Mouse (Mus musculus) hindbrain, postnatal 0 days (tissue): ENCODE measurements around the gene Cyb5d1. TPM values are rescaled to one million over a fixed set of nuclear protein-coding genes. Genes with fewer than 3 reads are reported as not detected.
A peak's percentile ranks its signal among the peaks of the same experiment; 100 is the strongest.

Experiments used
- ATAC-seq: fragments of 200-750 bp; cut with Nextera tagmentation; 2 replicates; pipeline ENCODE4 v1.8.0; 2017; ENCODE audit warnings: mild to moderate bottlenecking, moderate TSS enrichment, moderate library complexity
- DNase-seq: peaks from one replicate; pipeline ENCODE4 v3.0.0-alpha.2; 2015; ENCODE audit warnings: low spot score
- H3K27ac ChIP-seq: fragments of 300-500 bp; sonication (generic); 2 replicates; pipeline ENCODE4 v1.5.1; 2014; ENCODE audit warnings: mild to moderate bottlenecking
- H3K27me3 ChIP-seq: fragments of 300-500 bp; sonication (generic); 2 replicates; pipeline ENCODE4 v1.6.1; 2014; ENCODE audit warnings: low read length, mixed read lengths; ENCODE audit not compliant: insufficient read depth
- H3K36me3 ChIP-seq: fragments of 300-500 bp; sonication (generic); 2 replicates; pipeline ENCODE4 v1.6.1; 2014; ENCODE audit warnings: low read length, mixed read lengths; ENCODE audit not compliant: insufficient read depth
- H3K4me1 ChIP-seq: fragments of 300-500 bp; sonication (generic); 2 replicates; pipeline ENCODE4 v1.6.1; 2014; ENCODE audit warnings: antibody characterized with exemption, low read length, mixed read lengths; ENCODE audit not compliant: insufficient read depth
- H3K4me2 ChIP-seq: fragments of 300-500 bp; sonication (generic); 2 replicates; pipeline ENCODE4 v1.6.1; 2014; ENCODE audit warnings: low read depth, mild to moderate bottlenecking, low read length, moderate library complexity, mixed read lengths
- H3K4me3 ChIP-seq: fragments of 300-500 bp; sonication (generic); 2 replicates; pipeline ENCODE4 v1.5.1; 2014; ENCODE audit warnings: low read length
- H3K9ac ChIP-seq: fragments of 300-500 bp; sonication (generic); replicated peaks from 2 replicates; pipeline ENCODE4 v1.6.1; 2014; ENCODE audit warnings: mild to moderate bottlenecking, low read length, moderate library complexity, mixed read lengths
- H3K9me3 ChIP-seq: fragments of 300-500 bp; sonication (generic); 2 replicates; pipeline ENCODE4 v1.6.1; 2016; ENCODE audit warnings: low read length, mixed read lengths
- CTCF ChIP-seq: IDR thresholded peaks from 2 replicates; pipeline ENCODE4 v1.5.1; 2016; ENCODE audit warnings: antibody characterized with exemption, control low read depth, low read depth
- WGBS: fragments of 180-500 bp; shearing (Covaris S2); extraction: QIAGEN DNeasy Blood & Tissue Kit; methylation state at CpG from one replicate; pipeline ENCODE4 v1.1.7; 2014; 5-methylcytosine and 5-hydroxymethylcytosine counted together
- polyA plus RNA-seq: library from polyadenylated mRNA; unstranded; fragments of >200 nt; fragmentation: Nextera tagmentation; extraction: Ambion mirVana; gene quantifications from 2 replicates; pipeline ENCODE4 v1.2.1, GENCODE M21; 2015
- total RNA-seq: library from RNA; depleted of rRNA; stranded (reverse); fragments of >200 nt; gene quantifications from 2 replicates; pipeline ENCODE4 v1.2.3, GENCODE M21; 2014

The Cyb5d1 gene
- total and polyA plus RNA-seq, 2 experiments from 2014 or later: 18.5 to 21.8 TPM

DNA sequence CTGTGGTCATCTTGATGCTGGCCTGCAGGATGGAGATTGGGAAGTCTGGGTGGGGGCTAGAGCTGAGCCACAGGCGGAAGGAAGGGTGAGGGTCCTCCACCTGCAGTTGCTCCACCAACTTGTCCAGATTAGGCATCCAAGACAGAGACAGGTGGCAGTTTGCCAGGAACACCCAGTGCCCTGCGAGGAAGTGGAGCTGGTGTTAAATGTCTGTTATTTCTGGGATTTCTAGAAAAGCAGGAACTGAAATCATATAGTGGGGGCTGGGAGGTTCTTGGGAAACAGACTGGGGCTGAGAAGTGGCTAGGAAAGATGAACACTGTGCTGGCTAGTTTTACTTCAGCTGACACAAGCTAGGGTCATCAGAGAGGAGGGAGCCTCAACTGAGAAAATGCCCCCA lies 33.9 kb upstream of the Cyb5d1 start:
- DNase-seq (peak; percentile 23), ATAC-seq (no peak)
- Histone ChIP-seq H3K9ac (no peak overlapping the region), H3K36me3 (no peaks in the 10 kb centered on the region), H3K4me3 (no peak overlapping the region), H3K27me3 (no peaks in the 10 kb centered on the region), H3K4me2 (no peak overlapping the region), H3K9me3 (no peaks in the 10 kb centered on the region), H3K4me1 (no peaks in the 10 kb centered on the region), H3K27ac (no peak overlapping the region)
- TF ChIP-seq CTCF: no peak
- WGBS: 31% methylated on average over 2 of the region's 2 CpGs

DNA sequence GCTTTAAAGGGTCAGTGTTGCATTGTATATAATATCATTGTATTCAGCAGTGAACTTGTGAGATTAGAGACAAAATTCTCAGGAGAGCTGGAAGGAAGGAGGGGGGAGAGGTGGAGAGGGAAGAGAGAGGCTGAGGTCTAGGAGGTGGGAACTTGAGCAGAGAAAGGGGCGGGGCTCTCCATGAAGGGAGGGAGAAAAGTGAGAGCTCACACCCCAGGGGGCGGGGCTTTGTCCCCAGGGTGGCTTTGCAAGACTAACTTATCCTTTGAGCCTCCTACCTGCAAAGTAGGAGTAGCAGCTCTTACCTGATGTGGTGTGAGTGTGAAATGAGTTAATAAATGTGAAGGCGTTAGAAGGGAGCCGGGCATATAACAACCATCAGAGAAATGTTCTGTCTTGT lies 33.3 kb upstream of the Cyb5d1 start:
- DNase-seq (no peak), ATAC-seq (no peak)
- TF ChIP-seq CTCF: no peak
- Histone ChIP-seq H3K4me3 (no peak overlapping the region), H3K4me1 (no peaks in the 10 kb centered on the region), H3K4me2 (no peak overlapping the region), H3K27me3 (no peaks in the 10 kb centered on the region), H3K9me3 (no peaks in the 10 kb centered on the region), H3K27ac (no peak overlapping the region), H3K36me3 (no peaks in the 10 kb centered on the region), H3K9ac (no peak overlapping the region)
- 35% methylated on average over 4 of the region's 4 CpGs for WGBS

DNA sequence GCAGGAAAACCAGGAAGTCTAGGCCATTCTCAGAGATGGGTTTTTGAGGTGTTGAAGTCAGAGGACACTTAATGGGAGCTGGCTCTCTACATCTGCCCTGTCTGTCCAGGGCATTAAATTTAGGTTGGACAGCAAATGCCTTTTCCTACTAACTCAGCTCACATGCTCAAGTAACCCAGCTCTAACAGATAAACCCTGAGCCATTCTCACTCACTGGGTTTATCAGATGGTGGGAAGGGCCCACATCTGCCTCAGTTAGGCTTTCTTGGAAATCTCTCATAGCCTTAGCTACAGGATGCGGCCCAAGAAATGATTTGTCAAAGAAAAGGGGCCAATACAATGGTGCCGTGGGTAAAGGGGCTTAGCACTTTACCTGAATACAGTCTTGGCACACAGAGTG lies 30.8 kb upstream of the Cyb5d1 start:
- Histone ChIP-seq H3K4me2 (no peak overlapping the region), H3K27ac (no peak overlapping the region), H3K9ac (no peak overlapping the region), H3K4me1 (no peaks in the 10 kb centered on the region), H3K36me3 (no peaks in the 10 kb centered on the region), H3K9me3 (no peaks in the 10 kb centered on the region), H3K4me3 (no peak overlapping the region), H3K27me3 (peaks cover 7% of the 10 kb centered on the region)
- ATAC-seq: no peak
- no peak for TF ChIP-seq CTCF
- DNase-seq: no peak
- WGBS: 79% methylated on average over 2 of the region's 2 CpGs

DNA sequence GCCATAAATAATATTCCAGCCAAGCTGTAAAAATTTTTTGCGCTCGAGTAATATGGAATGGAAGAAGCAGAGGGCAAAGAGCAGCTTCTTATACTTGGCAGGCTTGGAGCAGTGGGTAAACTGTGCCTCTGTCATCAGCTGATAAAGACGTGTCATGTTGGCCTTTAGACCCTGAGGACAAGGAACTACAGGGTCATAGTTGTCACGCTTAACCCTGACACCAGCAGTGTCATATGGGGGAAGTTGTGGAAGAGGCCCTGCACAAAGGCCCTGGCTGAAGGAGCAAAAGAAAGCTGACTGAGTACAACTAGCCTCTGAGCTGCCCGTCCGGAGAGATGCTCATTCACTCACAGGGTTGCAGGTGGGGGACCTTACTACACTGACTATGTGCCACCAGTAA lies 28.5 kb upstream of the Cyb5d1 start:
- no peak for ATAC-seq
- Histone ChIP-seq H3K9ac (no peak overlapping the region), H3K27me3 (peaks cover 7% of the 10 kb centered on the region), H3K27ac (no peak overlapping the region), H3K9me3 (no peaks in the 10 kb centered on the region), H3K4me1 (peaks cover 10% of the 10 kb centered on the region), H3K4me3 (no peak overlapping the region), H3K36me3 (no peaks in the 10 kb centered on the region), H3K4me2 (no peak overlapping the region)
- no peak for TF ChIP-seq CTCF
- DNase-seq: no peak
- WGBS: 77% methylated on average over 6 of the region's 6 CpGs

DNA sequence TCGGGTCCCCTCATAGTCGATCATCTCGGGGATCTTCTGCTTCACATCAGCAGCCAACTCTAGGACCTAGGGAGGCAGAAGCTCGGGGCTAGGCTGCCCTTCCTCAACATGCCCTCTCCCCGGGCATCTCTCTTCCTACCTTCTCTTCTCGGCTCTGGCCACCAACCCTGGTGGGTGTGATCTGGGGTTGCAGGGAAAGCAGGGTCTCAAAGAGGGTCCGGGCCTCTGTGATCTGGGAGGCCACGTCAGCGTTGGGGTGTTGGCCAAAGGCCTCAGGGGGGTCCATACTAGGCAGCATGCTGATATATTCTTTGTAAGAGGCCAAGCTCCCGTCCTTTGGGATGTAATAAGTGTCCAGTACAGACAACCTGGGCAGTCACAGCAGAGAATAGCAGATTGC lies 27.4 kb upstream of the Cyb5d1 start:
- Histone ChIP-seq H3K4me1 (peaks cover 10% of the 10 kb centered on the region), H3K27ac (no peak overlapping the region), H3K4me2 (no peak overlapping the region), H3K36me3 (no peaks in the 10 kb centered on the region), H3K4me3 (no peak overlapping the region), H3K9me3 (no peaks in the 10 kb centered on the region), H3K27me3 (peaks cover 7% of the 10 kb centered on the region), H3K9ac (no peak overlapping the region)
- 93% methylated on average over 10 of the region's 10 CpGs for WGBS
- no peak for TF ChIP-seq CTCF
- no peak for ATAC-seq
- no peak for DNase-seq

DNA sequence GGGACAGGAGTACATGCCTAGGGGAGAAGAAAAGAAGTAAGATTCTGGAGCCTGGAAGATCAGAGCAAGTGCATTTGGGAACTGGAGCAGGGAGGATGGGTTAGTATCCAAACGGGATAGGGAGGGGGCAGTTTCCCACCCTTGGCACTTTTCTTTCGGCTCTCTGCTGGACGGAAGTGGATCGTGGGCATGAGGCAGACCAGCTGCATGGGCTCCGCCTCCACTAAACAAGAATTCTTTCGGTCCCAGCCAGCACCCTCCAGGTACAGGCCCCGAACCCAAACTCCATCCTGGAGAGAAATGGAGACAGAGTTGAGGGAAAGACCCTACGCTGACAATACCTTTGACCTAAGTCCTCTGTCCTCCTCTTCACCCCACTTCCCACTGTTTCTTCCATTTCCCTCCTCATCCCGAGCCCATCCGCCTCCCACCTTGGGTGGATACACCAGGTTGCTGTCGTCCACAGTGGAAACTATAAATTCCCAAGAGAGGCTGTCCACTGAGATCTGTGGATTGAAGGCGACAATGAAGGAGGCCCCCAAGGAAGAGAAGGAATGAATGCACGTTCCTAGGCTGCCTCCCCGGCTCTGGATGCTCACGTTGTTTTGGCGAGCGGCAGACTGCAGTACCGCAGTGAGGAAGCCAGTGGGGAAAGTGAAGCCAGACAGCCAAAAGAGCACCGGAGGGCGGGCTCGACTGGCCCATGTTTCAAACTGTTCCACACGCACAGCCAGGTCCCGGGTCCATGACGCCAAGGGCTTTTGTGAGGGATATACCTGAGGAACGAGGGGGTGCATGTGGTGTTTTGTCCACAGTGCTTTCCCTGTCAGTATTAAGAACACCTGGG lies 25.9 kb upstream of the Cyb5d1 start:
- ATAC-seq: no peak
- 11% methylated on average over 25 of the region's 25 CpGs for WGBS

DNA sequence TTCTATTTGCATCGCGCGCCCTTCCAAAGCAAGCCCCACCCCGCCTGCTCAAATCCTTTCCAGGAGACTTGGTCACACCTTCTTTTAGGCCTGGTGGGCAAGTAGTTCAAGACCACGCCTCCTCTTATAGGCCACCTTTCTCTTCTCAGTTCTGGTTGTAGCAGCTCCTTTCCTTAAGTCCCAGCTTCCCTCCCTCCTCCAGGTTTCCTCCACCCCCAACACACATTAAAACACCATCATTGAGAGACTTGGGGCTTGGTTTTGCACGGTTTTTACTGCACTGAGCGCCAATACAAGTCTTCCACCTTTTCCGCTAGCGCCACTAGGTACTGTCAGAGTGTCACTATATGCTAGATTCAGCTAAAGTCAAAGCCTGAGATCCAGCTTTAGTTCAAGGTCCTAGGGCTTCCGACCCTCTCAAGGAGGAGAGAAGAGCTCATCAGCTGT lies 25.1 kb upstream of the Cyb5d1 start:
- 9% methylated on average over 10 of the region's 10 CpGs for WGBS
- peaks cover 15% of the 10 kb centered on the region for H3K4me1 ChIP-seq
- H3K27ac ChIP-seq: no peak overlapping the region
- H3K4me2 ChIP-seq: peak overlapping the region; percentile 98
- H3K4me3 ChIP-seq: peak overlapping the region; percentile 67
- TF ChIP-seq CTCF: no peak
- no peaks in the 10 kb centered on the region for H3K36me3 ChIP-seq
- no peak overlapping the region for H3K9ac ChIP-seq
- ATAC-seq (no peak), DNase-seq (no peak)
- H3K9me3 ChIP-seq: no peaks in the 10 kb centered on the region
- H3K27me3 ChIP-seq: peaks cover 7% of the 10 kb centered on the region

More for the DNA sequence above, 25.9 kb upstream of the Cyb5d1 start:
- H3K4me1 ChIP-seq: peaks cover 15% of the 10 kb centered on the region
- peak overlapping the region; percentile 67; the same call in 1 of the 2 replicates for H3K4me3 ChIP-seq
- 0 out of 2 replicates have a peak, but pooled peaks have one; percentile 8 for TF ChIP-seq CTCF
- H3K27me3 ChIP-seq: peaks cover 7% of the 10 kb centered on the region
- H3K4me2 ChIP-seq: peak overlapping the region; percentile 98; the same call in 1 of the 2 replicates
- no peaks in the 10 kb centered on the region for H3K9me3 ChIP-seq
- H3K27ac ChIP-seq: no peak overlapping the region
- no peak overlapping the region for H3K9ac ChIP-seq
- DNase-seq: no peak
- H3K36me3 ChIP-seq: no peaks in the 10 kb centered on the region
